Mouse (Mus musculus) MEL (cell line): ENCODE measurements around the gene Naaladl2. TPM values are rescaled to one million over a fixed set of nuclear protein-coding genes. Genes with fewer than 3 reads are reported as not detected.

ENCODE experiments used
- DNase-seq: peaks from one replicate; pipeline ENCODE4 v3.0.0; 2011; ENCODE audit warnings: low read depth, low spot score
- H3K27ac ChIP-seq: 2 replicates; pipeline ENCODE4 v1.5.1; 2012; ENCODE audit warnings: low read depth, mild to moderate bottlenecking, control low read depth, low read length, moderate library complexity; ENCODE audit not compliant: control insufficient read depth
- H3K27me3 ChIP-seq, 2 experiments: fragments of 150-350 bp in 1 of 2; sonication (generic) in 1 of 2; 2 replicates each; pipeline ENCODE4 v1.6.1; 2012; ENCODE audit warnings: low read length in 2 of 2, mild to moderate bottlenecking in 2 of 2, improper control_type of control experiment in 1 of 2, moderate library complexity in 1 of 2; ENCODE audit not compliant: insufficient read depth in 2 of 2, control insufficient read depth in 1 of 2
- H3K36me3 ChIP-seq, 2 experiments: 2 replicates each; pipeline ENCODE4 v1.6.1; 2012 to 2014; ENCODE audit warnings: low read length in 2 of 2, improper control_type of control experiment in 1 of 2, inconsistent platforms in 1 of 2, mild to moderate bottlenecking in 1 of 2; ENCODE audit not compliant: insufficient read depth in 2 of 2, control insufficient read depth in 1 of 2
- H3K4me1 ChIP-seq, 2 experiments: fragments of 150-350 bp in 1 of 2; sonication (generic) in 1 of 2; 2 replicates each; pipeline ENCODE4 v1.6.1; 2012; ENCODE audit warnings: low read length in 2 of 2, improper control_type of control experiment in 1 of 2, mild to moderate bottlenecking in 1 of 2; ENCODE audit not compliant: insufficient read depth in 2 of 2, control insufficient read depth in 1 of 2
- H3K4me3 ChIP-seq, 2 experiments: fragments of 150-350 bp in 1 of 2; sonication (generic) in 1 of 2; 2 replicates each; pipeline ENCODE4 v1.5.1; 2012; ENCODE audit warnings: low read depth in 2 of 2, low read length in 2 of 2, mild to moderate bottlenecking in 2 of 2, moderate library complexity in 2 of 2, control low read depth in 1 of 2, improper control_type of control experiment in 1 of 2; ENCODE audit not compliant: control insufficient read depth in 1 of 2, insufficient read depth in 1 of 2
- H3K79me2 ChIP-seq: 2 replicates; pipeline ENCODE4 v1.6.1; 2012; ENCODE audit warnings: mild to moderate bottlenecking, low read length, moderate library complexity; ENCODE audit not compliant: control insufficient read depth, poor library complexity, insufficient read depth
- H3K9ac ChIP-seq: 2 replicates; pipeline ENCODE4 v1.6.1; 2012; ENCODE audit warnings: low read depth, mild to moderate bottlenecking, control low read depth, low read length, moderate library complexity; ENCODE audit not compliant: control insufficient read depth, poor library complexity, severe bottlenecking
- H3K9me3 ChIP-seq: fragments of 150-350 bp; sonication (generic); replicated peaks from 2 replicates; pipeline ENCODE4 v1.6.1; 2012; ENCODE audit warnings: mild to moderate bottlenecking, low read length, improper control_type of control experiment, moderate library complexity; ENCODE audit not compliant: insufficient read depth
- CHD1 ChIP-seq: IDR thresholded peaks from 2 replicates; pipeline ENCODE4 v1.6.1; 2012; ENCODE audit warnings: low read depth, mild to moderate bottlenecking, inconsistent platforms, low read length, improper control_type of control experiment
- CHD2 ChIP-seq: IDR thresholded peaks from 2 replicates; pipeline ENCODE4 v1.6.1; 2011; ENCODE audit warnings: low read length, improper control_type of control experiment
- ELF1 ChIP-seq: IDR thresholded peaks from 2 replicates; pipeline ENCODE4 v1.6.1; 2014; ENCODE audit warnings: low read depth, mild to moderate bottlenecking, inconsistent platforms, low read length, improper control_type of control experiment, moderate library complexity
- GABPA ChIP-seq: IDR thresholded peaks from 2 replicates; pipeline ENCODE4 v1.6.1; 2012; ENCODE audit warnings: low read depth, mild to moderate bottlenecking, inconsistent platforms, low read length, improper control_type of control experiment, moderate library complexity
- HCFC1 ChIP-seq: IDR thresholded peaks from 2 replicates; pipeline ENCODE4 v1.6.1; 2012; ENCODE audit warnings: low read depth, mild to moderate bottlenecking, inconsistent platforms, low read length, improper control_type of control experiment, moderate library complexity
- JUND ChIP-seq: IDR thresholded peaks from 2 replicates; pipeline ENCODE4 v1.6.1; 2011; ENCODE audit warnings: low read depth, mild to moderate bottlenecking, improper control_type of control experiment, low read length
- MAX ChIP-seq: IDR thresholded peaks from 2 replicates; pipeline ENCODE4 v1.6.1; 2011; ENCODE audit warnings: low read length, improper control_type of control experiment
- MAZ ChIP-seq: IDR thresholded peaks from 2 replicates; pipeline ENCODE4 v1.6.1; 2012; ENCODE audit warnings: low read depth, mild to moderate bottlenecking, inconsistent platforms, low read length, improper control_type of control experiment
- NELFE ChIP-seq: IDR thresholded peaks from 2 replicates; pipeline ENCODE4 v1.6.1; 2011; ENCODE audit warnings: low read depth, low read length, improper control_type of control experiment
- NRF1 ChIP-seq: IDR thresholded peaks from 2 replicates; pipeline ENCODE4 v1.6.1; 2014; ENCODE audit warnings: low read depth, mild to moderate bottlenecking, inconsistent platforms, low read length, improper control_type of control experiment, moderate library complexity; ENCODE audit not compliant: poor library complexity, insufficient read depth, severe bottlenecking
- POLR2AphosphoS5 ChIP-seq: IDR thresholded peaks from 2 replicates; pipeline ENCODE4 v1.6.1; 2012; ENCODE audit warnings: low read depth, borderline replicate concordance, mild to moderate bottlenecking, inconsistent platforms, low read length, moderate library complexity, mixed read lengths
- SIN3A ChIP-seq: IDR thresholded peaks from 2 replicates; pipeline ENCODE4 v1.6.1; 2012; ENCODE audit warnings: low read length, improper control_type of control experiment, inconsistent platforms
- TCF12 ChIP-seq: IDR thresholded peaks from 2 replicates; pipeline ENCODE4 v1.6.1; 2014; ENCODE audit warnings: low read depth, mild to moderate bottlenecking, inconsistent platforms, low read length, improper control_type of control experiment, moderate library complexity
- UBTF ChIP-seq: IDR thresholded peaks from 2 replicates; pipeline ENCODE4 v1.6.1; 2012; ENCODE audit warnings: low read depth, mild to moderate bottlenecking, inconsistent platforms, low read length, improper control_type of control experiment, moderate library complexity, borderline replicate concordance; ENCODE audit not compliant: insufficient read depth
- ZC3H11A ChIP-seq: IDR thresholded peaks from 2 replicates; pipeline ENCODE4 v1.6.1; 2012; ENCODE audit warnings: low read depth, mild to moderate bottlenecking, inconsistent platforms, low read length, improper control_type of control experiment
- polyA plus RNA-seq, 2 experiments: library from polyadenylated mRNA; stranded (reverse) in 1 of 2; unstranded in 1 of 2; fragments of >175 nt in 1 of 2; fragments of >200 nt in 1 of 2; gene quantifications; 2 replicates each; pipeline versions ENCODE4 v1.2.1 to v1.2.4; 2012; ENCODE audit warnings: low replicate concordance in 2 of 2, low read depth in 1 of 2; ENCODE audit not compliant: insufficient read length in 2 of 2, insufficient read depth in 1 of 2, missing spikeins in 1 of 2
- total RNA-seq: library from RNA; depleted of rRNA; stranded (reverse); fragments of 300-350 nt; gene quantifications from 2 replicates; pipeline ENCODE4 v1.2.3, GENCODE M21; 2012

Gene Naaladl2
- total and polyA plus RNA-seq, 3 experiments = 0.17 TPM; not detected in 2

GRCm38 (mm10) chr3:25147271-25147670 is 3.2 kb upstream of the Naaladl2 start:
- Histone ChIP-seq H3K27ac (no peak overlapping the region), H3K36me3 (no peaks in the 10 kb centered on the region), H3K9me3 (no peaks in the 10 kb centered on the region), H3K9ac (no peak overlapping the region), H3K79me2 (no peaks in the 10 kb centered on the region), H3K4me3 (no peak overlapping the region), H3K27me3 (no peaks in the 10 kb centered on the region), H3K4me1 (no peaks in the 10 kb centered on the region)
- TF ChIP-seq ELF1 = no peak
- TF ChIP-seq CHD1 = no peak
- TF ChIP-seq CHD2 = no peak
- no peak for TF ChIP-seq POLR2AphosphoS5
- no peak for TF ChIP-seq MAZ
- TF ChIP-seq NRF1 = no peak
- no peak for TF ChIP-seq JUND
- TF ChIP-seq UBTF = no peak
- no peak for TF ChIP-seq ZC3H11A
- no peak for TF ChIP-seq HCFC1
- no peak for TF ChIP-seq NELFE
- TF ChIP-seq MAX = no peak
- DNase-seq = no peak

- H3K9me3 ChIP-seq = no peaks in the 10 kb centered on the region
- no peaks in the 10 kb centered on the region for H3K36me3 ChIP-seq
- no peaks in the 10 kb centered on the region for H3K4me1 ChIP-seq
- H3K27me3 ChIP-seq = no peaks in the 10 kb centered on the region
- DNase-seq = no peak
- H3K9ac ChIP-seq = no peak overlapping the region
- H3K4me3 ChIP-seq = no peak overlapping the region
- H3K27ac ChIP-seq = no peak overlapping the region
- TF ChIP-seq GABPA = no peak
- no peak for TF ChIP-seq UBTF
- TF ChIP-seq TCF12 = no peak
- H3K79me2 ChIP-seq = no peaks in the 10 kb centered on the region
Observed at GRCm38 (mm10) chr3:25144961-25145697, 1.1 kb upstream of the Naaladl2 start.

- H3K9ac ChIP-seq = no peak overlapping the region
- DNase-seq = no peak
Observed at GRCm38 (mm10) chr3:25143111-25143510, 950 bp downstream of the Naaladl2 start.

More at GRCm38 (mm10) chr3:25143111-25143510, 950 bp downstream of the Naaladl2 start:
- no peak overlapping the region for H3K4me3 ChIP-seq
- H3K9me3 ChIP-seq = no peaks in the 10 kb centered on the region
- H3K27ac ChIP-seq = no peak overlapping the region
- H3K36me3 ChIP-seq = no peaks in the 10 kb centered on the region
- no peaks in the 10 kb centered on the region for H3K4me1 ChIP-seq
- no peak for TF ChIP-seq SIN3A
- TF ChIP-seq, all 39 proteins: peak for 0
- Histone ChIP-seq H3K79me2 (no peaks in the 10 kb centered on the region), H3K27me3 (no peaks in the 10 kb centered on the region)
